Mouse (Mus musculus) C2C12 (cell line): Measurements from ENCODE around the gene Nedd9. TPM values are rescaled to one million over a fixed set of nuclear protein-coding genes. Genes with fewer than 3 reads are reported as not detected.

ENCODE experiments used
- H3K27me3 ChIP-seq: one replicate; pipeline ENCODE4 v1.6.1; 2011; ENCODE audit not compliant: control insufficient read depth, insufficient read depth, insufficient read length
- H3K36me3 ChIP-seq: one replicate; pipeline ENCODE4 v1.6.1; 2011; ENCODE audit not compliant: control insufficient read depth, insufficient read depth
- H3K4me3 ChIP-seq: one replicate; pipeline ENCODE4 v1.5.1; 2011; ENCODE audit warnings: mild to moderate bottlenecking, control low read depth; ENCODE audit not compliant: poor library complexity, insufficient read depth, severe bottlenecking
- H3K79me2 ChIP-seq: one replicate; pipeline ENCODE4 v1.6.1; 2011; ENCODE audit not compliant: control insufficient read depth, insufficient read depth
- H3K79me3 ChIP-seq: one replicate; pipeline ENCODE4 v1.6.1; 2011; ENCODE audit warnings: low read depth, control low read depth
- H3ac ChIP-seq: one replicate; pipeline ENCODE3; 2011; ENCODE audit warnings: low read depth; ENCODE audit not compliant: control insufficient read depth, insufficient read length
- CEBPB ChIP-seq: IDR thresholded peaks from one replicate; pipeline ENCODE4 v1.6.1; 2011; ENCODE audit warnings: low read depth, mild to moderate bottlenecking, control low read depth, moderate library complexity
- CTCF ChIP-seq: IDR thresholded peaks from one replicate; pipeline ENCODE4 v1.5.1; 2011; ENCODE audit not compliant: control insufficient read depth, insufficient read depth, insufficient read length
- FOSL1 ChIP-seq: IDR thresholded peaks from one replicate; pipeline ENCODE4 v1.8.0; 2011; ENCODE audit warnings: mild to moderate bottlenecking, low read length; ENCODE audit not compliant: poor library complexity, insufficient read depth, severe bottlenecking
- MAX ChIP-seq: IDR thresholded peaks from one replicate; pipeline ENCODE4 v1.6.1; 2011; ENCODE audit warnings: mild to moderate bottlenecking, control low read depth
- MYOD1 ChIP-seq: IDR thresholded peaks from one replicate; pipeline ENCODE4 v1.6.1; 2011; ENCODE audit warnings: low read depth; ENCODE audit not compliant: control insufficient read depth, insufficient read length
- MYOG ChIP-seq: IDR thresholded peaks from one replicate; pipeline ENCODE4 v1.6.1; 2011; ENCODE audit not compliant: control insufficient read depth, insufficient read length; ENCODE audit errors: extremely low read depth
- USF1 ChIP-seq: IDR thresholded peaks from one replicate; pipeline ENCODE4 v1.6.1; 2011; ENCODE audit warnings: low read depth, mild to moderate bottlenecking, control low read depth, moderate library complexity
- polyA plus RNA-seq: library from polyadenylated mRNA; unstranded; fragments of >200 nt; fragmentation: generic; extraction: Trizol; gene quantifications from one replicate; pipeline ENCODE4 v1.2.1, GENCODE M21; 2012; ENCODE audit warnings: missing spikeins

Gene Nedd9
- polyA plus RNA-seq, 1 experiment, result 6.7 TPM

- no peaks in the 10 kb centered on the region for H3K36me3 ChIP-seq
- peaks cover 28% of the 10 kb centered on the region for H3K79me3 ChIP-seq
- H3ac ChIP-seq, result no peak overlapping the region
- TF ChIP-seq USF1 (no peak), CTCF (no peak), MYOG (no peak), MAX (no peak), FOSL1 (no peak), CEBPB (no peak), MYOD1 (no peak)
- H3K27me3 ChIP-seq, result no peaks in the 10 kb centered on the region
- no peak overlapping the region for H3K4me3 ChIP-seq
- H3K79me2 ChIP-seq, result peaks cover 76% of the 10 kb centered on the region
Observed at GRCm38 (mm10) chr13:41355552-41355951, 131.6 kb downstream of the Nedd9 start.

GRCm38 (mm10) chr13:41354591-41354990, 132.6 kb downstream of the Nedd9 start:
- Histone ChIP-seq H3K36me3 (no peaks in the 10 kb centered on the region), H3K27me3 (no peaks in the 10 kb centered on the region), H3ac (no peak overlapping the region), H3K79me3 (peaks cover 32% of the 10 kb centered on the region), H3K4me3 (no peak overlapping the region), H3K79me2 (peaks cover 85% of the 10 kb centered on the region)
- TF ChIP-seq MYOG (no peak), CEBPB (no peak), MAX (no peak), USF1 (no peak), MYOD1 (no peak), FOSL1 (no peak), CTCF (no peak)

GRCm38 (mm10) chr13:41353676-41354075, 133.5 kb downstream of the Nedd9 start:
- Histone ChIP-seq H3ac (no peak overlapping the region), H3K36me3 (no peaks in the 10 kb centered on the region), H3K4me3 (no peak overlapping the region), H3K79me2 (peaks cover 94% of the 10 kb centered on the region), H3K79me3 (peaks cover 33% of the 10 kb centered on the region), H3K27me3 (no peaks in the 10 kb centered on the region)
- TF ChIP-seq MYOD1 (no peak), CTCF (no peak), MYOG (no peak), FOSL1 (no peak)

DNA sequence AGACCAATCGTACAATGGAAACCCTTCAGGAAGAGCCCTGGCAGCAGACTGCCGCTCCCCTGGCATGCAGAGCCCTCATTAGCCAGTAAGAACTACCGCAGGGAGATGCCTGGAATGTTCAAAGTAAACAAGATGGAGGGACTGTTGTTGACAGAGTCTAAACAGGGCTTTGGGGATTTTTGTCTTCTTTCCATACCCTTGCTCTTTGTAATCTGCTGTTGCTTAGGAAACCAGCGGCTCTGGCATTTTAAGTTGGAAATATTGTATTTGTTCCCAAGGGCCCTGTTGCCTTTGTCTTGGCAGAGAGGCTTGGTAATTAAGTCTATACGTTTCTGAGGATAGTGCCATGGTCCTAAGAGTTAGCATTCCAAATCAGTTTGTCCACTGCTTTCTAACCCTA, 134.8 kb downstream of the Nedd9 start:
- Histone ChIP-seq H3ac (no peak overlapping the region), H3K36me3 (no peaks in the 10 kb centered on the region), H3K4me3 (no peak overlapping the region), H3K27me3 (no peaks in the 10 kb centered on the region), H3K79me2 (peaks cover 94% of the 10 kb centered on the region), H3K79me3 (peaks cover 31% of the 10 kb centered on the region)
- TF ChIP-seq USF1, result no peak
- no peak for TF ChIP-seq MYOG
- TF ChIP-seq CEBPB, result no peak
- no peak for TF ChIP-seq FOSL1
- TF ChIP-seq MAX, result no peak
- TF ChIP-seq CTCF, result no peak
- no peak for TF ChIP-seq MYOD1

- H3K4me3 ChIP-seq, result no peak overlapping the region
- H3K36me3 ChIP-seq, result no peaks in the 10 kb centered on the region
- peaks cover 86% of the 10 kb centered on the region for H3K79me2 ChIP-seq
- no peak for TF ChIP-seq MYOG
- H3K27me3 ChIP-seq, result no peaks in the 10 kb centered on the region
- peaks cover 25% of the 10 kb centered on the region for H3K79me3 ChIP-seq
- H3ac ChIP-seq, result no peak overlapping the region
Observed at GRCm38 (mm10) chr13:41350589-41350988, 136.6 kb downstream of the Nedd9 start.

DNA sequence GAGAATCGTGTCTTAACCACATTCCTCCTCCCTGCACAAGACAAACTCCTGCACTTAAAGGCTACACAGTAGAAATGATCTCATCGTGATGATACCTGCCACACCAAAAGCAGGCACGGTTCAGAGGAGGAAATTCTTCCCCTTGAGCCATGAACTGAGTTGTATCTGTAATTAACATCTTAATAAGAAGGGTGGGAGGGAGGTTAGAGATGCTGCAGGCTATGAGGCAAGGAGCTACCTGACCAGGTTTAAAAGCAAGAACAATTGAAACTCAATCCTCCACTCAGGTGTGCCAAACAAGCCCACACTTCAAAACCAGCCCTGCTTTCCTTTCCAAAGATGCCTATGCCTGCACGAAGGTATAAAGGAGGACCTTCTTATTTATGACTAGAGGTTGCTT, 137.4 kb downstream of the Nedd9 start:
- peaks cover 84% of the 10 kb centered on the region for H3K79me2 ChIP-seq
- no peak overlapping the region for H3K4me3 ChIP-seq
- peaks cover 28% of the 10 kb centered on the region for H3K79me3 ChIP-seq
- H3K27me3 ChIP-seq, result no peaks in the 10 kb centered on the region
- no peak overlapping the region for H3ac ChIP-seq
- TF ChIP-seq MYOG (no peak), FOSL1 (no peak), CTCF (no peak), MAX (no peak)
- H3K36me3 ChIP-seq, result no peaks in the 10 kb centered on the region
